Mouse (Mus musculus) induced T-regulatory cell, adult 2 months (primary cell): ENCODE measurements around the gene Bst2.

Experiments
- DNase-seq: peaks from one replicate; pipeline ENCODE4 v3.0.0-alpha.2; 2012; ENCODE audit warnings: low read depth

The Bst2 gene

GRCm38 (mm10) chr8:71485142-71486135 is 51.8 kb downstream of the Bst2 start, which contains the start of gene Ano8:
TSS of gene Ano8 (minus strand) at chr8:71485963.
- DNase-seq: peak; percentile 88

- no peak for DNase-seq
Observed at GRCm38 (mm10) chr8:71484736-71485135, 52.5 kb downstream of the Bst2 start.
